Mouse (Mus musculus) ES-E14 (cell line): ENCODE measurements around the gene Tmem184b. TPM values are rescaled to one million over a fixed set of nuclear protein-coding genes. Genes with fewer than 3 reads are reported as not detected.

Source experiments
- DNase-seq: peaks from one replicate; pipeline ENCODE4 v3.0.0-alpha.2; 2013; ENCODE audit warnings: low read depth, low spot score
- H3K27ac ChIP-seq: 2 replicates; pipeline ENCODE4 v1.5.1; 2012; ENCODE audit warnings: low read depth, mild to moderate bottlenecking, low read length, moderate library complexity, mixed read lengths; ENCODE audit not compliant: poor library complexity, insufficient read depth, severe bottlenecking
- H3K36me3 ChIP-seq: 2 replicates; pipeline ENCODE4 v1.6.1; 2012; ENCODE audit warnings: mild to moderate bottlenecking, low read length, moderate library complexity, mixed read lengths; ENCODE audit not compliant: control insufficient read depth, poor library complexity, insufficient read depth, severe bottlenecking
- H3K4me1 ChIP-seq, 2 experiments: fragments of 150-350 bp in 1 of 2; sonication (generic) in 1 of 2; 2 replicates each; pipeline ENCODE4 v1.6.1; 2012; ENCODE audit warnings: low read length in 2 of 2, mild to moderate bottlenecking in 1 of 2, mixed read lengths in 1 of 2; ENCODE audit not compliant: control insufficient read depth in 2 of 2, insufficient read depth in 2 of 2, poor library complexity in 1 of 2
- H3K4me3 ChIP-seq, 2 experiments: fragments of 150-350 bp in 1 of 2; sonication (generic) in 1 of 2; 2 replicates each; pipeline ENCODE4 v1.5.1; 2012; ENCODE audit warnings: low read length in 2 of 2, low read depth in 1 of 2, mild to moderate bottlenecking in 1 of 2, mixed read lengths in 1 of 2; ENCODE audit not compliant: insufficient read depth in 1 of 2, poor library complexity in 1 of 2, severe bottlenecking in 1 of 2
- H3K9ac ChIP-seq: 2 replicates; pipeline ENCODE4 v1.6.1; 2012; ENCODE audit warnings: low read depth, mild to moderate bottlenecking, low read length, mixed read lengths; ENCODE audit not compliant: poor library complexity, insufficient read depth, severe bottlenecking
- H3K9me3 ChIP-seq: fragments of 150-350 bp; sonication (generic); 2 replicates; pipeline ENCODE4 v1.6.1; 2012; ENCODE audit warnings: low read depth, mild to moderate bottlenecking, low read length; ENCODE audit not compliant: control insufficient read depth, insufficient read depth
- CHD2 ChIP-seq: IDR thresholded peaks from 2 replicates; pipeline ENCODE4 v1.6.1; 2014; ENCODE audit warnings: mild to moderate bottlenecking, low read depth, low read length, inconsistent platforms
- HCFC1 ChIP-seq: IDR thresholded peaks from 2 replicates; pipeline ENCODE4 v1.6.1; 2012; ENCODE audit warnings: low read length, inconsistent platforms, borderline replicate concordance; ENCODE audit not compliant: insufficient read depth
- MAFK ChIP-seq: IDR thresholded peaks from 2 replicates; pipeline ENCODE4 v1.6.1; 2014; ENCODE audit warnings: mild to moderate bottlenecking, low read depth, low read length, inconsistent platforms; ENCODE audit not compliant: insufficient read depth
- ZC3H11A ChIP-seq: IDR thresholded peaks from 2 replicates; pipeline ENCODE4 v1.6.1; 2012; ENCODE audit warnings: low read depth, mild to moderate bottlenecking, inconsistent platforms, low read length, borderline replicate concordance
- ZNF384 ChIP-seq: IDR thresholded peaks from 2 replicates; pipeline ENCODE4 v1.6.1; 2012; ENCODE audit warnings: low read depth, low read length, inconsistent platforms
- in situ Hi-C, 2 experiments: fragments of 600-800 bp; cut with MboI; formaldehyde crosslinking; loops; one replicate each; pipeline ENCODE4 v1.15.1; 2025; ENCODE audit warnings: low sequenced_read_pairs in 2 of 2, inconsistent platforms in 1 of 2; ENCODE audit not compliant: unreplicated experiment in 2 of 2
- total RNA-seq: library from RNA; depleted of rRNA; stranded (reverse); fragments of 300-350 nt; gene quantifications from 2 replicates; pipeline ENCODE4 v1.2.3, GENCODE M21; 2012

Tmem184b gene
- total RNA-seq, 1 experiment: 40.6 TPM

DNA sequence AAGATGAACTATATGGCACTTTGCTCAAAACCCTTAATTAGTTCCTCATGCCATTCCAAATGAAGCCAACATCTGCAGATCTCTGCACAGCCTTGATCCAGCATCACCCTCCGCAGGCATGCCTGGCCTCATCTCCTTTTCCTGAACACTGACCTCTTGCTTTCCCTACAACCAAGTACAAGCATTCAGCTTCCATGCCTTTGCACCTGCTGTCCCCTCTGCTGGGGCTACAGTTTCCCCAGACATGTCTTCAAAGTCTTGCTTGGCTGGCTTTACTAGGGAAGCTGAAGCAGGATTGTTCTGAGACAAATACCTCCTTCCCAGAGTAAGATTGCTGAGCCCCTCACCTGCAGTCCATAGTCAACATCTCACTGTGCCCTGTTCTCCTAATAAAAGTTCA lies 908 bp upstream of the Tmem184b start:
- DNase-seq: no peak
- Histone ChIP-seq H3K27ac (no peak overlapping the region), H3K9ac (no peak overlapping the region), H3K9me3 (no peaks in the 10 kb centered on the region), H3K36me3 (no peaks in the 10 kb centered on the region), H3K4me1 (peaks cover 2 to 25% of the 10 kb centered on the region in 2 experiments; a peak in 3 of 4 replicates), H3K4me3 (no peak overlapping the region)
- no peak for TF ChIP-seq MAFK
- no peak for TF ChIP-seq HCFC1
- TF ChIP-seq ZNF384: no peak
- no peak for TF ChIP-seq CHD2
- TF ChIP-seq ZC3H11A: no peak
- in situ Hi-C loops: no loop called here

DNA sequence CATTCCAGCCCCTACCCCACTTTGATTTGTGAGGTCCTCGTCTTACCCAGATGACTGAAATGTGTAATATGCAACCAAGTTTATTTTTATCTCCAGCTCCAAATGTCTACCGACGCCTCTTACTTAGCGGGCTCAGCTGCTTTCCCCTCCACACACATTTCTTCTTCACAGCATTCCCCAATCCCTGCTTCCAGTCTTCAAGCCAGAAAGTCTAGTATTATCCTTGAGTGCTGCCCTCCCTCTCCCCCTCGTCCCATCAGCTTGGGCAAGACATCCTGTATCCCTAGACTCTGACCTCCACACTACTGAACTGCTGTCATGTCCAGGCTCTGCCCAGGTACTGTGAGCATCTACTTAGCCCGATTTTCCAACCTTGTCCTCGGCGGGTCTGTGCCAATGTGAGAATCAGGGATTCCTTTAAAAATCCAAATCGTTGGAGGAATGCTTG lies 418 bp upstream of the Tmem184b start:
- TF ChIP-seq HCFC1: no peak
- TF ChIP-seq MAFK: no peak
- no peak for TF ChIP-seq ZNF384
- no peak for TF ChIP-seq CHD2
- TF ChIP-seq ZC3H11A: no peak
- Histone ChIP-seq H3K4me3 (peak overlapping the region; percentile 91 to 95), H3K36me3 (no peaks in the 10 kb centered on the region), H3K9me3 (no peaks in the 10 kb centered on the region), H3K9ac (0 out of 2 replicates have a peak overlapping the region, but pooled peaks have one; percentile 71), H3K4me1 (peaks cover 2 to 27% of the 10 kb centered on the region in 2 experiments), H3K27ac (no peak overlapping the region)
- in situ Hi-C loops: no loop called here
- no peak for DNase-seq

DNA sequence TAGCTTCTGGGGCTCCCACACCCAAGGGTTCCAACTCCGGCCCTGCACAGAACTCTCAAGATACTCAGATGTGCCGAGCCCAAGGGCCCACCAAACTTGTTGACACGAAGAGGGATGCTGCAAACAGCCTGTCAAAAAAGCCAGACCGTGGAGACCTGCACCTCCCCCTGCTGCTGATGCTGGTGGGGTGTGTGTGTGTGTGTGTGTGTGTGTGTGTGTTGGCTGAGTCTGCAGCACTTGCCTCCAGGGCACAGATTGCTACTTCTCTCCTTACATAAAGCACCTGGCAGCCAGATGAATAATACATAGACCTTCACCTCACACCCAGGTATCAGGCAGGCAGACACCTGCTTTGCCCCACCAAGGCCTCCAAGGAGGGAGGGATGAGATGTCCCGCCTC lies 1.2 kb downstream of the Tmem184b start:
- Histone ChIP-seq H3K4me3 (peak overlapping the region; percentile 91 to 95), H3K27ac (no peak overlapping the region), H3K4me1 (peaks cover 8 to 32% of the 10 kb centered on the region in 2 experiments), H3K9ac (peak overlapping the region; percentile 82; the same call in 1 of the 2 replicates), H3K9me3 (no peaks in the 10 kb centered on the region), H3K36me3 (no peaks in the 10 kb centered on the region)
- TF ChIP-seq ZNF384: no peak
- no peak for TF ChIP-seq ZC3H11A
- no peak for TF ChIP-seq HCFC1
- no peak for TF ChIP-seq CHD2
- no peak for TF ChIP-seq MAFK
- in situ Hi-C loops: no loop called here
- no peak for DNase-seq

- Histone ChIP-seq H3K4me1 (peaks cover 11 to 37% of the 10 kb centered on the region in 2 experiments), H3K4me3 (peak overlapping the region; percentile 12 to 91; a peak in 2 of 4 replicates), H3K9ac (peak overlapping the region; percentile 51; the same call in 1 of the 2 replicates), H3K9me3 (no peaks in the 10 kb centered on the region), H3K36me3 (no peaks in the 10 kb centered on the region; the same call in 1 of the 2 replicates), H3K27ac (peak overlapping the region; percentile 23)
- TF ChIP-seq ZC3H11A: no peak
- TF ChIP-seq HCFC1: no peak
- no peak for TF ChIP-seq ZNF384
- TF ChIP-seq MAFK: no peak
- TF ChIP-seq CHD2: no peak
- DNase-seq: no peak
- in situ Hi-C loops: no loop called here
Measured at GRCm38 (mm10) chr15:79400975-79401365, 2.4 kb downstream of the Tmem184b start.
